Mouse (Mus musculus) limb, embryonic 14.5 days (tissue): Measurements from ENCODE around the gene Kctd17. TPM values are rescaled to one million over a fixed set of nuclear protein-coding genes. Genes with fewer than 3 reads are reported as not detected.

Experiments
- ATAC-seq: fragments of 200-750 bp; cut with Nextera tagmentation; 2 replicates; pipeline ENCODE4 v1.8.0; 2017; ENCODE audit warnings: low read depth, moderate number of reproducible peaks, moderate TSS enrichment; ENCODE audit not compliant: low FRiP score
- DNase-seq: peaks from one replicate; pipeline ENCODE4 v3.0.0-alpha.2; 2015; ENCODE audit warnings: low spot score
- H3K27ac ChIP-seq: fragments of 300-500 bp; sonication (generic); replicated peaks from 2 replicates; pipeline ENCODE4 v1.5.1; 2014; ENCODE audit warnings: low read depth, mild to moderate bottlenecking, low read length, moderate library complexity, mixed read lengths
- H3K27me3 ChIP-seq: fragments of 300-500 bp; sonication (generic); 2 replicates; pipeline ENCODE4 v1.6.1; 2014; ENCODE audit warnings: low read length, mixed read lengths; ENCODE audit not compliant: control insufficient read depth, insufficient read depth
- H3K36me3 ChIP-seq: fragments of 300-500 bp; sonication (generic); 2 replicates; pipeline ENCODE4 v1.6.1; 2014; ENCODE audit warnings: mild to moderate bottlenecking, low read length, moderate library complexity, mixed read lengths; ENCODE audit not compliant: control insufficient read depth, insufficient read depth
- H3K4me1 ChIP-seq: fragments of 300-500 bp; sonication (generic); 2 replicates; pipeline ENCODE4 v1.6.1; 2014; ENCODE audit warnings: antibody characterized with exemption, low read length, mixed read lengths; ENCODE audit not compliant: control insufficient read depth, insufficient read depth
- H3K4me2 ChIP-seq: fragments of 300-500 bp; sonication (generic); replicated peaks from 2 replicates; pipeline ENCODE4 v1.6.1; 2014; ENCODE audit warnings: low read depth, mild to moderate bottlenecking, low read length, moderate library complexity; ENCODE audit not compliant: severe bottlenecking
- H3K4me3 ChIP-seq: fragments of 300-500 bp; sonication (generic); replicated peaks from 2 replicates; pipeline ENCODE4 v1.5.1; 2014; ENCODE audit warnings: low read length
- H3K9ac ChIP-seq: fragments of 300-500 bp; sonication (generic); 2 replicates; pipeline ENCODE4 v1.6.1; 2014; ENCODE audit warnings: mild to moderate bottlenecking, low read depth, low read length, moderate library complexity; ENCODE audit not compliant: severe bottlenecking
- H3K9me3 ChIP-seq: fragments of 300-500 bp; sonication (generic); 2 replicates; pipeline ENCODE4 v1.6.1; 2016; ENCODE audit warnings: low read length; ENCODE audit not compliant: control insufficient read depth
- POLR2A ChIP-seq: fragments of 200-500 bp; IDR thresholded peaks from 2 replicates; pipeline ENCODE4 v1.8.0; 2012; ENCODE audit warnings: inconsistent platforms, mild to moderate bottlenecking, moderate library complexity, borderline replicate concordance; ENCODE audit not compliant: insufficient read depth, insufficient read length; ENCODE audit errors: extremely low read depth
- WGBS: fragments of 180-500 bp; shearing (Covaris S2); extraction: QIAGEN DNeasy Blood & Tissue Kit; methylation state at CpG from one replicate; pipeline ENCODE4 v1.1.7; 2014; 5-methylcytosine and 5-hydroxymethylcytosine counted together
- polyA plus RNA-seq, 2 experiments: library from polyadenylated mRNA; depleted of rRNA in 1 of 2; stranded (reverse) in 1 of 2; unstranded in 1 of 2; fragments of >200 nt; fragmentation: Nextera tagmentation in 1 of 2; extraction: Ambion mirVana in 1 of 2; gene quantifications; 2 replicates each; pipeline versions ENCODE4 v1.2.1 to v1.2.3; 2012 to 2014

The Kctd17 gene
- polyA plus RNA-seq, 2 experiments, result 47.9 to 149 TPM

GRCm38 (mm10) chr15:78425230-78425629 lies 3.1 kb upstream of the Kctd17 start:
- Histone ChIP-seq H3K27me3 (no peaks in the 10 kb centered on the region), H3K4me3 (no peak overlapping the region), H3K4me1 (peaks cover 8% of the 10 kb centered on the region), H3K36me3 (peaks cover 3% of the 10 kb centered on the region; the same call in 1 of the 2 replicates), H3K9me3 (no peaks in the 10 kb centered on the region), H3K27ac (no peak overlapping the region), H3K9ac (no peak overlapping the region), H3K4me2 (no peak overlapping the region)
- 58% methylated on average over 4 of the region's 4 CpGs for WGBS
- ATAC-seq (no peak), DNase-seq (no peak)
- no peak for TF ChIP-seq POLR2A

GRCm38 (mm10) chr15:78429139-78429459 lies 735 bp downstream of the Kctd17 start:
- Histone ChIP-seq H3K27me3 (no peaks in the 10 kb centered on the region), H3K27ac (no peak overlapping the region), H3K9me3 (no peaks in the 10 kb centered on the region), H3K4me3 (peak overlapping the region; percentile 72), H3K4me1 (peaks cover 8% of the 10 kb centered on the region), H3K36me3 (peaks cover 32% of the 10 kb centered on the region), H3K9ac (peak overlapping the region; percentile 73), H3K4me2 (peak overlapping the region; percentile 69)
- TF ChIP-seq POLR2A, result no peak
- DNase-seq (no peak), ATAC-seq (no peak)
- WGBS, result 0% methylated on average over 3 of the region's 3 CpGs

- H3K27ac ChIP-seq, result no peak overlapping the region
- DNase-seq, result no peak
- H3K4me2 ChIP-seq, result peak overlapping the region; percentile 69
- 0 out of 2 replicates have a peak overlapping the region, but pooled peaks have one; percentile 73 for H3K9ac ChIP-seq
- peaks cover 8% of the 10 kb centered on the region for H3K4me1 ChIP-seq
- WGBS, result 74% methylated on average over 13 of the region's 13 CpGs
- H3K36me3 ChIP-seq, result peaks cover 41% of the 10 kb centered on the region
- H3K27me3 ChIP-seq, result no peaks in the 10 kb centered on the region
- TF ChIP-seq POLR2A, result no peak
- no peak for ATAC-seq
- H3K9me3 ChIP-seq, result no peaks in the 10 kb centered on the region
- peak overlapping the region; percentile 72 for H3K4me3 ChIP-seq
Measured at GRCm38 (mm10) chr15:78429871-78430622, 1.7 kb downstream of the Kctd17 start.

DNA sequence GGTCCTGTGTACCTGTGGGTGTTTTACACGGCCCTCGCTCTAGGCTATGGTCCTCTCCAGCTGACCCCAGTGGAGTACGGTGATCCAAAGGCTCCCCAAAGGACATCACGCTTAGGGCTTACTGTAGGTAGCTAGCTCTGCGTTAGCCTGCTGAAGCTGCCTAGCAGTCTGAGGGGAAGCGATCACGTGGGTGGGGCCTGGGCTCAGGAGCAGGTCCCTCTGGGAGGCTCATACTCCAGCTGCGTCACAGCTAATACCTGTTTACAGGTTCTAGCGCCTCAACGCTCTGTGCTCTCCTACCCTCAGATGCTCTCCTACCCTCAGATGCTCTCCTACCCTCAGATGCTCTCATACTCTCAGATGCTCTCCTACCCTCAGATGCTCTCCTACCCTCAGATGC lies 2.5 kb downstream of the Kctd17 start:
- H3K36me3 ChIP-seq, result peaks cover 49% of the 10 kb centered on the region
- ATAC-seq, result no peak

DNA sequence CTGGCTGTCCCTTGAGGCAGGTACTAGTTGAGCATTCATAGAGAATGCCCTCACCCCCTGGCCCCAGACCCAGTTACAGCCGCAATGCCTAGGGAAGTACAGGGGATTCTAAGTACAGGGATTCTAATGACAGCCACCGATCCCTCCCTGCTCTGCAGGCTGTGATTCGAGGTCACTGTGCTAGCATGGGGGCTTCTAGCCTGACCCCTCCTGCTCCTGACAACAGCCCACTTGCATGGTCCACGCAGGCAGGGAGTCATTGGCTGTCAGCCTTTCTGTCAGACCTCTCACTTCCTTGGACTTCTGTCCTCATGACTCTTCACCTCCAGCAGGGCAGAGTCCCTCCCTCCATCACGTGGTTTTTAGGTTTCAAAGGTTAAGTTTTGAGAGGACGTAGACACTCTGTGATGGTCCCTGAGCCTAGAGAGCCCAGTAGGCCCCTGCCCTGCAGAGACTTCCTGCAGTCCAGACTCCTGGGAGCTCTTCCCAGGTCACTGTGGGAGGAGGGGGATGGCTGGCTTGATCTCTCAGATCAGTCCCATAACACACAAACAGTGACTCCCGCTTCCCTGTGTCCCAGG lies 3.3 kb downstream of the Kctd17 start:
- DNase-seq (no peak), ATAC-seq (no peak)
- Histone ChIP-seq H3K36me3 (peaks cover 51% of the 10 kb centered on the region), H3K4me1 (peaks cover 12% of the 10 kb centered on the region), H3K27ac (no peak overlapping the region), H3K4me3 (no peak overlapping the region), H3K9ac (no peak overlapping the region), H3K27me3 (0 out of 2 replicates have a peak, but pooled peaks cover 5% of the 10 kb centered on the region), H3K9me3 (no peaks in the 10 kb centered on the region), H3K4me2 (no peak overlapping the region)
- no peak for TF ChIP-seq POLR2A
- 80% methylated on average over 7 of the region's 7 CpGs for WGBS

More for the DNA sequence above, 2.5 kb downstream of the Kctd17 start:
- no peak overlapping the region for H3K4me2 ChIP-seq
- no peaks in the 10 kb centered on the region for H3K27me3 ChIP-seq
- H3K4me3 ChIP-seq, result no peak overlapping the region
- TF ChIP-seq POLR2A, result no peak
- H3K27ac ChIP-seq, result no peak overlapping the region
- no peak overlapping the region for H3K9ac ChIP-seq
- peaks cover 8% of the 10 kb centered on the region for H3K4me1 ChIP-seq
- DNase-seq, result no peak
- 74% methylated on average over 10 of the region's 10 CpGs for WGBS
- H3K9me3 ChIP-seq, result no peaks in the 10 kb centered on the region
